Mouse (Mus musculus) CD4-positive, CD25-positive, alpha-beta regulatory T cell (primary cell): ENCODE measurements around the gene Tedc1. TPM values are rescaled to one million over a fixed set of nuclear protein-coding genes. Genes with fewer than 3 reads are reported as not detected.

Source experiments
- polyA plus RNA-seq: library from polyadenylated mRNA; unstranded; fragments of 100-300 nt; shearing (Covaris generic); gene quantifications from one replicate; pipeline ENCODE4 v1.2.1, GENCODE M21; 2017

Gene Tedc1
- 9.5 TPM for polyA plus RNA-seq

DNA sequence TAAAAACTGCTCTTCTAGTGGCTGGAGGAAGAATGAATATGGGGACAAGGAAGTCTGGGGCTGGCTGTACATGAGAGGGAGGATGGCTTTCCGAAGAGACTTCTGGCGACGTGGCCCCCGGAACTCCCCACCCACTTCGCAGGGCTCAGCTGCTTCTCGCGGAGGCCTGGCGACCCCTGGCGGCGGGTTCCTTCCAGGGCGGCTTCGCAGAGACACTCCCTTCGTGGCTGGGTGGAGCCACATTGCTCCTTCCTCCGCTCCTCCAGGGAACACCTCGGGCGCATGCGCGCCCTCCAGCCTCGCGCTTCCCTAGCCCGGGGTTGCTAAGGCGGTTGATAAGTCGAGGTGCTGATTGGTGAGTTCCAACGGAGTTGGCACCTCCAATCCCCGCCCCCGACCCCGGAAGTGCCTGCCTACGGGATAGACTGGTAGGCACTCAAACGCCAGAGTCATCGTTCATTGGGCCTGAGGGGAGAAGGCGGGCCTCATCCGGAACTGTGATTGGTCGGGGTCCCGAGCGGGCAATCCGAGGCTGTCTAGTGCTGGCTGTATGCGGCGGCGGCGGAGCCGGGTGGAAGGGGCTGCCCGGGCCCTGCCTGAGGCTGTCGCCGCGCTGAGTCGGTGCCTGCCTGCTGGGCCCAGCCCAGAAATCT, at the start of gene Tedc1:
TSS of gene Tedc1 (plus strand) at position 535 of the 653 bp plus-strand sequence.

DNA sequence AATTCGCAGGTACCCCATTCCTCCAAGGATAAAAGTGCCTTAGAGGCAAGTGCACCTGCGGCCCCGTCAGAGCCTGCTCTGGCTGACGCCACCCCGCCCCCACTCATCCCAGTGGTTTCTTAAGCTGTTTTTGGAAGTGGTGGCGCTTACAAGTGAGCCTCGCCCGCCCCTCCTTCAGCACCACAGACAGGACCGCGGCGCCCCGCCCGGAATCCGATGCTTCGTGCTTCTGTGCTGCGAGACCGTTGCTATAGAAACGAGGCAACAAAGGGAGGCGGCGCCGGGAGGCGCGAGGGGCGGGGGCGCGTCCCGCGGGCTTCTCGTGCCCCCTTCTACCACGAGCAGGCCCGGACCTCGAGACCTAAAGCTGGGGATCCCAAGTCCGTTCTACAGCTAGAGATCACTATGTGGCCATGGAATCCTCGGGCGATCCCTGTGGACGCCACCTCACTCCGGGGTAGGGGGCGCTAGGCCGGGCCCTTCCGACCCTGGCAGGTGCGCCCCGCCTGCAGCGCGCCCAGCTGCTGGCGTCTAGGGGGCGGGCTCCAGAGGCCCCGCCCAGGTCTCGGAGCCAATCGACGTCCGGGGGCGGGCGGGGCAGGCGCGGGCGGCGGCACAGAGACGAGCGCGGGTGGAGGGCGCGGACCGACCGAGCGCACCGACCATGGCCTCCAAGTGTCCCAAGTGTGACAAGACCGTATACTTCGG, 16.2 kb upstream of the Tedc1 start, which contains the start of gene Crip2:
TSS of gene Crip2 (plus strand) at position 329 of the 708 bp plus-strand sequence.

DNA sequence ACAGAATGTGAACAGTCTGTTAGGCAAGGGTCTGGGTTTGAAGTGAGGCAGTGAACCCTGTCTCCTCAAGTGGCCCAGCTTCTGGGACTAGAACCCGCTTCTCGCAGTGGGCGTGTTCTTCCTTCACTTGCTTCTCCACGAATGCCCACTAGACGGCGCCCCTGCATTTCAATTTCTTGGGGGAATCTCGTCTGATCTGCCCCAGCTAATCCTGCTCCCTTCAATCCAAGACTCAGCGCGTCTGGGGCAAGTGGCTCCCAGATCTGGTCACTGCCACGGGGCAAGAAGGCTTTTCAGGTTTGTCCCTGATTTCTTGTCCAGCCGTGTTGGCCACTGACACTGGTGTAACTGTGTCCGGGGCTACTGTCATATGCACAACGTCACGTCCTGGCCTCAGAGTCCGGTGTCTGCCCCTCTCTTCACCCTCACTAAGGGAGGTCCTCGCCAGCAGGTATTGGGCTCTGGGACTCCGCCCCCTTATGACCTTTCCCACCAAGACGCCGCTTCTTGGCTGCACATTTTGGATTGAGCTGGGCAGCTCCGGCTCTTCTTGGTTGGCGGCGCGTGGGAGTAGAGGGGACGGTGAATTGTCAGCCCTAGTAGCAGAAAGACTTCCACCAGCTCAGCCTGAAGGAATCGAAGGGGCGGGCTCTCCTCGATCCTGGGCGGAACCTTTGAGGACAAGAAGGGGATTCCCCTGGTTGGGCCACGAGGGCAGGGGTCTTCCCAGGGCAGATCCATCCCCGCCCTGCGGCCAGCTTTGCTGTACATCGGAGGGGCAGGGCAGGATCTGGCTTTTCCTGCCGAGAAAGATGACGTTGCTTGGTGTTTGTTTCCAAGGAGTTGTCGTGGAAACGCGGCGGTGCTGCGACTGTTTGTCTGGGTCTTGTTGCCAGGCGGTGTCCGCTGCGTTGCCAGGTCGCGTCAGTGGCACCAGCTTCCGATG, 9.8 kb upstream of the Tedc1 start, which contains the start of gene Crip1:
TSS of gene Crip1 (plus strand) at position 205 of the 946 bp plus-strand sequence.

DNA sequence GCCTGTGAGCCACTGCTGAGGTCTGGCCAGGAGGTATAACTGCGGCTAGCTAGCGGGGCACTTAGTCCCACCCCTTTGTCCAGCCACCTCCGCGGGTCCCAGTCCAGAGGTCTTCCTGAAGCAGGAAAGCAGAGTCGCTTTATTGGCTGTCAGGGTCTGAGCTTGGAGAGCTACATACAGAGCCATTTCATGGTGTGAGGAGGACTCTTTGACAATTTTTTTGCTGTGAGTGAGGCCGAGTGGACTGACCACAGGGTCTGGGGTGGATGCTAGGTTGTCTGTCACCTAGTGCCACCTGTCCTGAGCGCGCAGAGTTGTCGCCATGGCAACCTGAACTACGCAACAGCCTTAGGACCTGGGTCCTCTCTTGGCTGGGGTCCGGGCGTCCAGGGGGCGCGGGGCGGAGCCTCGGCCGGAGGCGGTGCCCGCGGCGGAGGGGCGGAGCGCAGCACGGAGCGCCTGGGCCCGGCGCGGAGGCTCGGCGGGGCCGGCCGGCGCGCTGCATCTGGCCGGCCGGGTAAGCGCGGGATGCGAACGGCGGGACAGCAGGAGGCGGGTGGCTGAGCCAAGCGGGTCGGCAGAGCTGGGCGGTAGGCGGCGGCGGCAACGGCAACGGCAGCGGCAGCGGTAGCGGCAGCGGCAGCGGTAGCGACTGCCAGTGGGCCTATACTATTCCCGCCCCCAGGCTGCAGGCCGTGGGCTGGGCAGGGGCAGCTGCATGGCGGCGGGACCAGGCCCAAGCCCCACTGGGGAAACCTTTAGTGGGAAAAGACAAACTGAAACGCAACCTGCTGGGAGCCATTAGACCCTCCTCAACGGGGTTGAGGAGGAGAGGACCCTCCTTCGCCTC, 29.4 kb downstream of the Tedc1 start, which contains the start of gene Tmem121:
TSS of gene Tmem121 (plus strand) at position 489 of the 850 bp plus-strand sequence.

Other genes with a start within 250 kb of the Tedc1 start
- gene Jag2, start 226.6 kb upstream of the Tedc1 start, polyA plus RNA-seq: 2.7 TPM
- 50.0 TPM for gene Nudt14, start 214.3 kb upstream of the Tedc1 start, polyA plus RNA-seq
- 60.3 TPM for gene Btbd6, start 179.9 kb upstream of the Tedc1 start, polyA plus RNA-seq
- gene Brf1, start 155.7 kb upstream of the Tedc1 start, polyA plus RNA-seq: 183 TPM
- gene Pacs2, start 141.9 kb upstream of the Tedc1 start, polyA plus RNA-seq: 31.0 TPM
- 0.53 TPM for gene Tex22, start 81.9 kb upstream of the Tedc1 start, polyA plus RNA-seq
- 41.2 TPM for gene Mta1, start 58.1 kb upstream of the Tedc1 start, polyA plus RNA-seq
- gene Crip2, start 16.2 kb upstream of the Tedc1 start, polyA plus RNA-seq: 4.0 TPM
- gene Crip1, start 10.1 kb upstream of the Tedc1 start, polyA plus RNA-seq: 1,078 TPM
- gene Tmem121, start 29.5 kb downstream of the Tedc1 start, polyA plus RNA-seq: 0.74 TPM